Mouse (Mus musculus) liver, postnatal 0 days (tissue): ENCODE results near the gene Kmt2a. TPM values are rescaled to one million over a fixed set of nuclear protein-coding genes. Genes with fewer than 3 reads are reported as not detected.
A peak's percentile ranks its signal among the peaks of the same experiment; 100 is the strongest.

Experiments
- ATAC-seq: fragments of 200-750 bp; cut with Nextera tagmentation; 2 replicates; pipeline ENCODE4 v1.8.0; 2017; ENCODE audit warnings: mild to moderate bottlenecking, moderate library complexity
- DNase-seq: peaks from one replicate; pipeline ENCODE4 v3.0.0-alpha.2; 2016
- H3K27ac ChIP-seq: fragments of 300-500 bp; sonication (generic); 2 replicates; pipeline ENCODE4 v1.5.1; 2014; ENCODE audit warnings: antibody characterized with exemption, moderate library complexity, mild to moderate bottlenecking, low read depth
- H3K27me3 ChIP-seq: fragments of 300-500 bp; sonication (generic); 2 replicates; pipeline ENCODE4 v1.6.1; 2014; ENCODE audit warnings: low read length, control low read depth, mixed read lengths; ENCODE audit not compliant: insufficient read depth
- H3K36me3 ChIP-seq: fragments of 300-500 bp; sonication (generic); replicated peaks from 2 replicates; pipeline ENCODE4 v1.6.1; 2014; ENCODE audit warnings: mild to moderate bottlenecking, control low read depth, low read length, moderate library complexity, mixed read lengths; ENCODE audit not compliant: insufficient read depth
- H3K4me1 ChIP-seq: fragments of 300-500 bp; sonication (generic); 2 replicates; pipeline ENCODE4 v1.6.1; 2014; ENCODE audit warnings: antibody characterized with exemption, mild to moderate bottlenecking, control low read depth; ENCODE audit not compliant: insufficient read depth
- H3K4me2 ChIP-seq: fragments of 300-500 bp; sonication (generic); 2 replicates; pipeline ENCODE4 v1.6.1; 2014; ENCODE audit warnings: low read depth, mild to moderate bottlenecking, low read length, moderate library complexity, mixed read lengths
- H3K4me3 ChIP-seq: fragments of 300-500 bp; sonication (generic); 2 replicates; pipeline ENCODE4 v1.5.1; 2014; ENCODE audit warnings: low read depth, low read length
- H3K9ac ChIP-seq: fragments of 300-500 bp; sonication (generic); replicated peaks from 2 replicates; pipeline ENCODE4 v1.6.1; 2014; ENCODE audit warnings: mild to moderate bottlenecking, moderate library complexity
- H3K9me3 ChIP-seq: fragments of 300-500 bp; sonication (generic); 2 replicates; pipeline ENCODE4 v1.6.1; 2016; ENCODE audit warnings: mild to moderate bottlenecking, control low read depth, low read length, mixed read lengths
- CTCF ChIP-seq: sonication (generic); IDR thresholded peaks from 2 replicates; pipeline ENCODE4 v1.5.1; 2016; ENCODE audit warnings: antibody characterized with exemption, low read depth
- EP300 ChIP-seq: IDR thresholded peaks from 2 replicates; pipeline ENCODE4 v1.6.1; 2016; ENCODE audit warnings: antibody characterized with exemption, low read depth, mild to moderate bottlenecking
- WGBS: fragments of 180-500 bp; shearing (Covaris S2); extraction: QIAGEN DNeasy Blood & Tissue Kit; methylation state at CpG from one replicate; pipeline ENCODE4 v1.1.7; 2014; ENCODE audit not compliant: insufficient replicate concordance; 5-methylcytosine and 5-hydroxymethylcytosine counted together
- polyA plus RNA-seq: library from polyadenylated mRNA; unstranded; fragments of >200 nt; fragmentation: Nextera tagmentation; extraction: Ambion mirVana; gene quantifications from 2 replicates; pipeline ENCODE4 v1.2.1, GENCODE M21; 2015

Kmt2a gene
- polyA plus RNA-seq, 1 experiment from 2014 or later = 1.8 TPM

GRCm38 (mm10) chr9:44767101-44768028 is 113.7 kb downstream of the Kmt2a start, which contains the start of the genes Arcn1 and Ift46:
Gene Arcn1 (minus strand): TSS chr9:44767845.
Gene Ift46 (plus strand): TSS chr9:44767908.
- no peaks in the 10 kb centered on the region for H3K9me3 ChIP-seq
- DNase-seq (peak; percentile 94), ATAC-seq (peak; percentile 92)
- peak within 1 kb of the TSS; percentile 98 for H3K4me3 ChIP-seq
- H3K4me2 ChIP-seq = peak within 1 kb of the TSS; percentile 79
- H3K9ac ChIP-seq = peak within 1 kb of the TSS; percentile 98
- no peaks in the 10 kb centered on the region for H3K36me3 ChIP-seq
- H3K27ac ChIP-seq = peak within 1 kb of the TSS; percentile 98
- H3K27me3 ChIP-seq = no peaks in the 10 kb centered on the region
- peaks cover 24% of the 10 kb centered on the region for H3K4me1 ChIP-seq
- TF ChIP-seq EP300 (no peak), CTCF (no peak; the same call in 1 of the 2 replicates)
- 1% methylated on average over 79 of the region's 82 CpGs for WGBS

DNA sequence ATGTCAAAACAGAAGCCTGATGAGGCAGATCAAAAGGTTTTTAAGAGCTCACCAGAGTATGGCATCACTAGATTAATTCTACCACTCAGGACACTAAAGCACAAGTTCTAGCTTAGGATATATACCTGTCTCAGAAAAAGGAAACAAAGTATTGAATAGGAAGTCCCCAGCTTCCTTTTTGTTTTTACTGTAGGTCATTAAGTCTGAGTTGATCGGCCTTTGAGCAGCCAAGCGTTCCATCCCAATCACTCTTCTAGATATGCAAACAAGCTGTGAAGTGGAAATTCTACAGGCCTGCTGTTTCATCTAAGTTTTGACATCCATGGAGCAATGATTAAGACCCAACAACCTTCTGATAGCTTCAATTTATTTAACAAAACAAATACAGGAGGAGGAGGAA is 120.2 kb downstream of the Kmt2a start:
- TF ChIP-seq EP300 (no peak), CTCF (no peak)
- no peak overlapping the region for H3K4me3 ChIP-seq
- H3K36me3 ChIP-seq = peaks cover 31% of the 10 kb centered on the region
- 46% methylated on average over 2 of the region's 2 CpGs for WGBS
- no peak overlapping the region for H3K4me2 ChIP-seq
- H3K27ac ChIP-seq = no peak overlapping the region
- DNase-seq (no peak), ATAC-seq (no peak)
- H3K4me1 ChIP-seq = peaks cover 23% of the 10 kb centered on the region
- no peaks in the 10 kb centered on the region for H3K27me3 ChIP-seq
- no peak overlapping the region for H3K9ac ChIP-seq
- no peaks in the 10 kb centered on the region for H3K9me3 ChIP-seq

Other genes with a start within 250 kb of the Kmt2a start
- 0.94 and 1.4 TPM in 2 replicates for gene Treh, start 208.1 kb downstream of the Kmt2a start, polyA plus RNA-seq
- 1.5 and 2.2 TPM in 2 replicates for gene Phldb1, start 146.1 kb downstream of the Kmt2a start, polyA plus RNA-seq
- 53.5 and 58.4 TPM in 2 replicates for gene Arcn1, start 113.5 kb downstream of the Kmt2a start, polyA plus RNA-seq
- 23.6 and 24.5 TPM in 2 replicates for gene Ift46, start 113.4 kb downstream of the Kmt2a start, polyA plus RNA-seq
- 5.6 and 6.0 TPM in 2 replicates for gene Tmem25, start 82.0 kb downstream of the Kmt2a start, polyA plus RNA-seq
- gene Ttc36, start 78.2 kb downstream of the Kmt2a start, polyA plus RNA-seq = 588 and 688 TPM in 2 replicates
- 764 and 787 TPM in 2 replicates for gene Atp5l, start 39.4 kb upstream of the Kmt2a start, polyA plus RNA-seq
- 7.5 and 7.9 TPM in 2 replicates for gene Ube4a, start 84.3 kb upstream of the Kmt2a start, polyA plus RNA-seq
- gene Cd3g, start 99.1 kb upstream of the Kmt2a start, polyA plus RNA-seq = 1.8 and 2.2 TPM in 2 replicates
- 0.17 and 0.46 TPM in 2 replicates for gene Cd3d, start 100.5 kb upstream of the Kmt2a start, polyA plus RNA-seq
- gene Cd3e, start 128.3 kb upstream of the Kmt2a start, polyA plus RNA-seq = not detected in 2 replicates
- gene Mpzl2, start 158.5 kb upstream of the Kmt2a start, polyA plus RNA-seq = 13.7 and 15.7 TPM in 2 replicates
- 0.99 and 1.4 TPM in 2 replicates for gene Mpzl3, start 173.9 kb upstream of the Kmt2a start, polyA plus RNA-seq
- gene Jaml, start 197.9 kb upstream of the Kmt2a start, polyA plus RNA-seq = 0.68 and 0.73 TPM in 2 replicates
- 0.06 and 0.09 TPM in 2 replicates for gene Scn2b, start 236.5 kb upstream of the Kmt2a start, polyA plus RNA-seq